Mouse (Mus musculus) embryonic facial prominence, embryonic 10.5 days (tissue): ENCODE data around the gene Clstn3. TPM values are rescaled to one million over a fixed set of nuclear protein-coding genes. Genes with fewer than 3 reads are reported as not detected.
"Not testable (repeated sequence)": the region's sequence is repeated elsewhere in the genome, so short reads cannot be mapped to it uniquely, and the experiment has no call there.

Experiments used
- DNase-seq: peaks from one replicate; pipeline ENCODE4 v3.0.0-alpha.2; 2017; ENCODE audit warnings: low spot score
- H3K27ac ChIP-seq: fragments of 300-500 bp; sonication (generic); replicated peaks from 2 replicates; pipeline ENCODE4 v1.5.1; 2016; ENCODE audit warnings: mild to moderate bottlenecking
- H3K27me3 ChIP-seq: fragments of 300-500 bp; sonication (generic); replicated peaks from 2 replicates; pipeline ENCODE4 v1.6.1; 2016; ENCODE audit warnings: low read depth, mild to moderate bottlenecking; ENCODE audit not compliant: poor library complexity, severe bottlenecking
- H3K36me3 ChIP-seq: fragments of 300-500 bp; sonication (generic); replicated peaks from 2 replicates; pipeline ENCODE4 v1.6.1; 2016; ENCODE audit warnings: mild to moderate bottlenecking, moderate library complexity
- H3K4me1 ChIP-seq: fragments of 300-500 bp; sonication (generic); 2 replicates; pipeline ENCODE4 v1.6.1; 2016
- H3K4me3 ChIP-seq: fragments of 300-500 bp; sonication (generic); 2 replicates; pipeline ENCODE4 v1.5.1; 2016; ENCODE audit warnings: mild to moderate bottlenecking, moderate library complexity
- H3K9me3 ChIP-seq: fragments of 300-500 bp; sonication (generic); 2 replicates; pipeline ENCODE4 v1.6.1; 2016; ENCODE audit warnings: mild to moderate bottlenecking
- WGBS: fragments of 180-500 bp; shearing (Covaris S2); methylation state at CpG from one replicate; pipeline ENCODE4 v1.1.7; 2016; 5-methylcytosine and 5-hydroxymethylcytosine counted together
- polyA plus RNA-seq: library from polyadenylated mRNA; unstranded; fragments of >200 nt; fragmentation: Nextera tagmentation; extraction: Ambion mirVana; gene quantifications from 2 replicates; pipeline ENCODE4 v1.2.1, GENCODE M21; 2016

Gene Clstn3
- 5.5 and 8.7 TPM in 2 replicates for polyA plus RNA-seq

- peak within 1 kb of the TSS; percentile 78 for H3K27ac ChIP-seq
- DNase-seq, result peak; percentile 88
- no peaks in the 10 kb centered on the region for H3K36me3 ChIP-seq
- 5% methylated on average over 27 of the region's 27 CpGs for WGBS
- peak within 1 kb of the TSS; percentile 65 for H3K4me3 ChIP-seq
- no peaks in the 10 kb centered on the region for H3K9me3 ChIP-seq
- H3K27me3 ChIP-seq, result peaks cover 30% of the 10 kb centered on the region
- H3K4me1 ChIP-seq, result peaks cover 22% of the 10 kb centered on the region
These were observed at the start of gene Clstn3 for GRCm38 (mm10) chr6:124464305-124465271. TSS of gene Clstn3 (minus strand) at chr6:124464794.

GRCm38 (mm10) chr6:124512355-124512836, 47.8 kb upstream of the Clstn3 start, which contains the start of gene C1ra:
TSS of gene C1ra (plus strand) at chr6:124512405.
- peaks cover 4% of the 10 kb centered on the region; the same call in 1 of the 2 replicates for H3K4me1 ChIP-seq
- peak within 1 kb of the TSS; percentile 26; the same call in 1 of the 2 replicates for H3K4me3 ChIP-seq
- no peaks in the 10 kb centered on the region for H3K27me3 ChIP-seq
- H3K36me3 ChIP-seq, result no peaks in the 10 kb centered on the region
- 9% methylated on average over 6 of the region's 6 CpGs for WGBS
- no peak within 1 kb of the TSS for H3K27ac ChIP-seq
- DNase-seq, result peak; percentile 44
- no peaks in the 10 kb centered on the region for H3K9me3 ChIP-seq

- Histone ChIP-seq H3K27ac (no peak overlapping the region), H3K27me3 (no peaks in the 10 kb centered on the region), H3K36me3 (no peaks in the 10 kb centered on the region), H3K4me3 (no peak overlapping the region), H3K4me1 (peaks cover 4% of the 10 kb centered on the region; the same call in 1 of the 2 replicates), H3K9me3 (no peaks in the 10 kb centered on the region)
- 65% methylated on average over 6 of the region's 6 CpGs for WGBS
- DNase-seq, result no peak
These were observed 47.3 kb upstream of the Clstn3 start for GRCm38 (mm10) chr6:124511936-124512335.

DNA sequence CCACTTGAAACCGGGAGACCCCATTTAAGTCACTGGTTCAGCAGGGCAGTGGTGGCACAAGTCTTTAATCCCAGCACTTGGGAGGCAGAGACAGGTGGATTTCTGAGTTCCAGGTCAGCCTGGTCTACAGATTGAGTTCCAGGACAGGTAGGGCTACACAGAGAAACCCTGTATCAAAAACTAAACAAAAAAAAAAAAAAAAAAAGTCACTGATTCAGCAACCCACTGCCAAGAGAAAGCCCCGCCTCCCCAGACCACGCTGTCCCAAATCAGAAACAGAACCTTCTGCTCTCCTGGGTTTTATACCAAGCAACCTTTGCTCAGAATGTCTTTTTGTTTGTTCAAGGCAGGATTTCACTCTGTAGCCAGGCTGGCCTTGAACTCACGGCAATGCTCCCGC, 44.6 kb upstream of the Clstn3 start:
- H3K36me3 ChIP-seq, H3K27me3 ChIP-seq, DNase-seq: not testable (repeated sequence)

DNA sequence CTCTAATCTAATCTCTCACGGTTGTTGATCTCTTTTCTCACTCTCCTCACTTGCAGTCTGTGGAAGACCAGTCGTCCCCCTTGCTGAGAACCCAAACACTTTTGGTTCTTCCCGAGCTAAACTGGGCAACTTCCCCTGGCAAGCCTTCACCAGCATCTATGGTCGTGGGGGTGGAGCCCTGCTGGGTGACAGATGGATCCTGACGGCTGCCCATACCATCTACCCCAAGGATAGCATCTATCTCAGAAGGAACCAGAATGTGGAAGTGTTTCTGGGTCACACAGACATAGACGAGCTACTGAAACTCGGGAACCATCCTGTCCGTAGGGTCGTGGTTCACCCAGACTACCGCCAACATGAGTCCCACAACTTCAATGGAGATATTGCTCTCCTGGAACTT, 43.7 kb upstream of the Clstn3 start:
- Histone ChIP-seq H3K27ac (no peak overlapping the region), H3K4me3 (no peak overlapping the region), H3K36me3 (no peaks in the 10 kb centered on the region), H3K4me1 (peaks cover 4% of the 10 kb centered on the region; the same call in 1 of the 2 replicates), H3K27me3 (no peaks in the 10 kb centered on the region), H3K9me3 (no peaks in the 10 kb centered on the region)
- WGBS, result 81% methylated on average over 10 of the region's 10 CpGs
- DNase-seq, result no peak

More for the DNA sequence above, 44.6 kb upstream of the Clstn3 start:
- H3K4me1 ChIP-seq, H3K9me3 ChIP-seq, H3K4me3 ChIP-seq, H3K27ac ChIP-seq: not testable (repeated sequence)
- 82% methylated on average over 5 of the region's 5 CpGs for WGBS

DNA sequence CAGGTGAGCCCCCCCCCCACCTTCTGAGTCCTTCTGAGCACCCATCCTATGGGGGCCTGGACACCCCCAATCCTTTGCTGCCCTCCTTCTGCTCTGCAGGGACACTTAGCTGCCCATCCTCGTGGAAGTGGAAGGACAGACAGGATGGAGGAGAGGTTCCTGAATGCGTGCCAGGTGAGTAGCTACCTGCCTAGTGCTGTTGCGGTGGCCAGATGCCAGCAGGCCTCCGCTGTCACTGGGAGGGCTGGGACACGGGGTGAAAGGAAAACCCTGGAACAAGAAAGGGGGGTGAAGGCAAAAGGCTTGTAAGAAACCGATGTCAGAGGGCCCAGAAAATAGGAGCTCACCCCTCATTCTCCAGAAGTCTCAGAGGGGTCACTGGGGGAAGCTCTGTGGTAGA, 42.4 kb upstream of the Clstn3 start:
- no peak overlapping the region for H3K4me3 ChIP-seq
- H3K36me3 ChIP-seq, result no peaks in the 10 kb centered on the region
- no peaks in the 10 kb centered on the region for H3K27me3 ChIP-seq
- DNase-seq, result no peak
- H3K27ac ChIP-seq, result no peak overlapping the region
- H3K9me3 ChIP-seq, result no peaks in the 10 kb centered on the region
- no peaks in the 10 kb centered on the region for H3K4me1 ChIP-seq
- 84% methylated on average over 6 of the region's 6 CpGs for WGBS

DNA sequence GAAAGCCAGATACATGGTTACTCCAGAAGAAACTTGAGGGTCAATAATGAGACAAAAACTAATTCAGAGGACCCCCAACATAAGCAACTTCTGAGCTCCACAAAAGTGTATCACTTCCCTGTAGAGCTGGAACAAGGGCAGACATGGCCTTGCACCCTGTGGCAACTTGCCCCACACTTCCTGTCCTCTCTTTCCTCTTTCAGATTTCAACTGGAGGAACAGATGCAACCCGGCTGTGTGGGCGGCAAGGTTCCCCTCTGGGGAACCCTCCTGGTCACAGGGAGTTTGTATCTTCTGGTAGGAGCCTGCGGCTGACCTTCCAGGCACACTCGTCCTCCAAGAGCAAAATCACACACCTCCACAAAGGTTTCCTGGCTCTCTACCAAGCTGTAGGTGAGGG, 40.4 kb upstream of the Clstn3 start:
- H3K4me1 ChIP-seq, result no peaks in the 10 kb centered on the region
- no peaks in the 10 kb centered on the region for H3K36me3 ChIP-seq
- H3K9me3 ChIP-seq, result no peaks in the 10 kb centered on the region
- H3K27ac ChIP-seq, result no peak overlapping the region
- no peaks in the 10 kb centered on the region for H3K27me3 ChIP-seq
- WGBS, result 82% methylated on average over 4 of the region's 4 CpGs
- no peak for DNase-seq
- H3K4me3 ChIP-seq, result no peak overlapping the region

GRCm38 (mm10) chr6:124502021-124502420, 37.4 kb upstream of the Clstn3 start:
- Histone ChIP-seq H3K9me3 (no peaks in the 10 kb centered on the region), H3K27me3 (no peaks in the 10 kb centered on the region), H3K27ac (no peak overlapping the region), H3K4me1 (no peaks in the 10 kb centered on the region), H3K4me3 (no peak overlapping the region), H3K36me3 (no peaks in the 10 kb centered on the region)
- WGBS, result 87% methylated on average over 5 of the region's 5 CpGs
- DNase-seq, result no peak

- WGBS, result 80% methylated on average over 4 of the region's 4 CpGs
- DNase-seq, result no peak
- Histone ChIP-seq H3K27me3 (no peaks in the 10 kb centered on the region), H3K9me3 (no peaks in the 10 kb centered on the region), H3K27ac (no peak overlapping the region), H3K4me1 (no peaks in the 10 kb centered on the region), H3K36me3 (no peaks in the 10 kb centered on the region), H3K4me3 (no peak overlapping the region)
These were observed 36.9 kb upstream of the Clstn3 start for GRCm38 (mm10) chr6:124501473-124501872.

DNA sequence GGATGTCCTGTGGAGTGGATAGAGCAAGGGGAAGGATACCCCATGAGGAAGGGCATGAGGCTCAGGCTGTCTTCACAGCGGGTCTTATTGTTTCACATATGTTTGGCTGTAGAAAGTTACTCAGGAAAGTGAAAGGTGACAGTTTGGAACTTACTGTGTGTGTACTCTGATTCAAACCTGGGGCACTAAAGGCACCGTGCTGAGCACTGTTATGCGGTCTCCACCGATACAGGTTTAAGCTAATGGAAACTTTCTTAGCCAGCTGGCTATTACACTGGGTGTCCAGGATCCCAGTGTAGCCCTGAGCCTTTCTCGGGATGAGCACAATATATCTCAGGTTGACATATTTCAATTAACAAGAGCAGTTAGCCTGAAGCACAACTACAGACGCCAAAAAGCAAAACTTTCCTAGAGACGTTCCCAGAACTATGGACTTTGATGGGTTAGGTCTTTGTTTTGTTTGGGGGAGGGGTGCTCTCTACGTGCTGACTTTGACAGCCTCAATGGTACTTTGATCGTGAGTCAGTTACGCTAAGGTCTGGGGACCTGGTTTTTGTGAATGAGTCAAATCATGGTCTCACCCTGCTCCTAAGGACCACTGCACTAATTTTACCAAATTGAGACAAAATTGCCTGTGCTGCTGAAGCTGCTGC, 35.4 kb upstream of the Clstn3 start:
- H3K4me3 ChIP-seq, result no peak overlapping the region
- no peak overlapping the region for H3K27ac ChIP-seq
- WGBS, result 44% methylated on average over 10 of the region's 10 CpGs
- no peaks in the 10 kb centered on the region for H3K9me3 ChIP-seq
- no peaks in the 10 kb centered on the region for H3K36me3 ChIP-seq
- H3K27me3 ChIP-seq, result no peaks in the 10 kb centered on the region
- no peak for DNase-seq
- no peaks in the 10 kb centered on the region for H3K4me1 ChIP-seq

DNA sequence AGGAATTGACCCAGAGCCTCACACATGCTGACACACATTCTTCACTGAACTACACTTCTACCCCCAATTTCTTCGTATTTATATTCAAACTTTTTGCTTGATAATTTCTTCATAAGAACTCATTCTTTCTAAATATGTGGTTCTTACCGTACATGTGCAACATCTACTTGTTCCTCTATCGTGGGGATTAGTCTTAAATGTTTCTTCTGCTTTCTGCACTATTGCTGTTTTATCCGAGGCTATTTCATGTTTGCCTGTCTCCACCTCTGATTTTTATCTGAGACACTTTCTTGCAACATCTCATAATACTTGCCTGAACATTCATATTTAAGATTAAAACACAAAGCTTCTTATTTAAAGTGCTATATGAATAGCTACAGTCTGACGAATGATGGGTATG, 31.5 kb upstream of the Clstn3 start:
- H3K27ac ChIP-seq, result no peak overlapping the region
- DNase-seq, result no peak
- 89% methylated on average over 5 of the region's 5 CpGs for WGBS

DNA sequence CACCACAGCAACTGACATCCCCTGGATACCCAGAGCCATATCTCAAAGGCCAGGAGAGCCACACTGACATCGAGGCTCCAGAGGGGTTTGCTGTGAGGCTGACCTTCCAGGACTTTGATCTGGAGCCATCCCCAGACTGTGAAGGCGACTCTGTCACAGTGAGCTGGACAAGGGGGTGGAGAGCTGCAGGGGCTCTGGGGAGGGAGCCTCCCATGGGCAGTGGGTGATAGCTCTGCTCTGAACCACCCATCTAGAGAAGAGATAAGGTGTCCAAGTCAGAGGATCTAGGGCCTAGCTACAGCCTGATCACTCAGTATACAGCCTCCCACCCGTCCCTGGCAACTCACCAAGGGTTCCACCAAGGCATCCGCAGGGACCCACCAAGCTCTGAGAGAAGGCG, 29.3 kb upstream of the Clstn3 start:
- H3K36me3 ChIP-seq, result no peaks in the 10 kb centered on the region
- DNase-seq, result no peak
- H3K27ac ChIP-seq, result peak overlapping the region; percentile 80
- WGBS, result 88% methylated on average over 5 of the region's 5 CpGs
- no peaks in the 10 kb centered on the region for H3K9me3 ChIP-seq
- no peaks in the 10 kb centered on the region for H3K27me3 ChIP-seq
- peaks cover 14% of the 10 kb centered on the region for H3K4me1 ChIP-seq
- no peak overlapping the region for H3K4me3 ChIP-seq

More for the DNA sequence above, 31.5 kb upstream of the Clstn3 start:
- H3K27me3 ChIP-seq, result no peaks in the 10 kb centered on the region
- no peak overlapping the region for H3K4me3 ChIP-seq
- no peaks in the 10 kb centered on the region for H3K36me3 ChIP-seq
- peaks cover 14% of the 10 kb centered on the region for H3K4me1 ChIP-seq
- H3K9me3 ChIP-seq, result no peaks in the 10 kb centered on the region
